Mouse (Mus musculus) mouse trophoblast stem cell (cell line): ENCODE results near the gene Tnrc6b.
"Not testable (repeated sequence)": the region's sequence is repeated elsewhere in the genome, so short reads cannot be mapped to it uniquely, and the experiment has no call there.

Source experiments
- in situ Hi-C, 2 experiments: fragments of 300-500 bp; cut with MseI, MboI; formaldehyde crosslinking; loops; 2 replicates in 1 of 2; 3 replicates in 1 of 2; pipeline ENCODE4 v1.15.1; 2025

Tnrc6b gene

GRCm38 (mm10) chr15:80910790-80911531 lies 199.8 kb downstream of the Tnrc6b start:
- in situ Hi-C loops, result no loop called here

DNA sequence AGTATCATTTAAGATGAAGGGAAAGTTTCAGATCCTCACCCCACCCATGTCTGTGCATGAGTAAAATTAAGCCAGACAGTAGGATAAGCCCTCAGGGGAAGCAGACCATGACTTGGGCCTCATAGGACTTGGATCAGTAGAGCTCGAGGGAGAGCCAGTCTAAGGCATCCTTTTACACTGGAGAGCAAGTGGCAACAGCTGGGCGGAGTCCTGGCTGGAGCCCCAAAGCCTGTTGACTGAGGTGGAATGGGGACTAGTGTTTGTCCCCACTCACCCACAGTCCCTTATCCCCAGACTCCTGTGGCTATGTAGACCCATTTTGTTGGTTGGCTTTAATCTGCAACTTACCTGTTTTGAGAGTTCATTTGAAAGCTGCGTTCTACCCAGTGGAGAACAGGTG lies 201.1 kb downstream of the Tnrc6b start:
- in situ Hi-C loops, result no loop called here

- in situ Hi-C loops, result no loop called here
These were observed 202.7 kb downstream of the Tnrc6b start for GRCm38 (mm10) chr15:80913803-80914202.

DNA sequence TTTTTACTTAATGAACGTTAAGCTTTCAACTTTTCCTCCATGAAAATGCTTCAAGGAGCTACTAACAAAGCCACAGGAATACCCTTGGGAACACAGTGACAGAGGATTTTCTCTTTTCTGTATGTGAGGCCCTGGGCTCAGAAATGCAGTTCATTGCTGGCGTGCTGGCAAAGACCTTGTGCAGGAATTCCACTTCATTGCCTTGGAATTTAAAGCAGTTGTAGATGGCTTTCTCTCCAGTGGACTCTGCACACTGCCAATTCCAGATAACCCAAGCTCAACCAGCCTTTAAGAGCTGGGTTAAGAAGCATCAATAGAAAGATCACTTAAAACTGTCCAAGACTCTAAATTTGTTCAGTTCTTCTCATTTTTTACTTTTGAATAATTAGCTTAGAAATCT lies 204.7 kb downstream of the Tnrc6b start:
- in situ Hi-C loops, result no loop called here

DNA sequence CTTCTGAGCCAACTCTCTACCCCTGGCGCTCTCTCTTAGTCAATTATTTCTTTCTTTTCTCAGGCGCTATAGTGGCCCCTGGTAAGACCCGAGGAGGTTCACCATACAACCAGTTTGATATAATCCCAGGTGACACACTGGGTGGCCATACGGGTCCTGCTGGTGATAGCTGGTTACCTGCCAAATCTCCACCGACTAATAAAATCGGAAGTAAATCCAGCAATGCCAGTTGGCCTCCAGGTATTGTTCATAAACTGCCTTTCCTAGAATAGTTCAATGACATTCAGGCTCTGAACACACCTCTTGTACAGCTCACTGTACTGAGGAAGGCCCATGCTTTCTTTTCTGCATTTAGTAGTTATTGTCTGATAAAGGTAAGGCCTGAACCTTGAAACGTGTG lies 205.5 kb downstream of the Tnrc6b start:
- in situ Hi-C loops, result no loop called here

DNA sequence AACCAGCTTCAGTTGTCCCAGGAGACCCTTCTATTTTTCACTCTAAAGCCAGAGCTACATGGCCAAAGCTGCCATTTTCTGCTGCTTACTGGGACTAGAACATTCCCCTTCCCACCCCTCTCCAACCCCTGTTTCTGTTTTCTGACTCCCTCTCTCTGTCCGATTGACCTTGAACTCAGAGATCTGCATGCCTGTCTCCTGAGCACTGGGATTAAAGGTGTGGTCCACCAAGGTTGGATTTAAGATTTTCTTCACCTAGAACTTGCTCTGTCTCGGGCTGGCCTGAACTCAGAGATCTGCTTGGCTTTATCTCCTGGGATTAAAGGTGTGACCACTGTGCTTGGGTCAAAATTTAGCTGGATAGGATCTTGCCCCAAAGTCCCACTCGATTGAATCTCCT lies 209.2 kb downstream of the Tnrc6b start:
- in situ Hi-C loops, result no loop called here

- in situ Hi-C loops, result no loop called here
These were observed 210.7 kb downstream of the Tnrc6b start for GRCm38 (mm10) chr15:80921781-80922180.

DNA sequence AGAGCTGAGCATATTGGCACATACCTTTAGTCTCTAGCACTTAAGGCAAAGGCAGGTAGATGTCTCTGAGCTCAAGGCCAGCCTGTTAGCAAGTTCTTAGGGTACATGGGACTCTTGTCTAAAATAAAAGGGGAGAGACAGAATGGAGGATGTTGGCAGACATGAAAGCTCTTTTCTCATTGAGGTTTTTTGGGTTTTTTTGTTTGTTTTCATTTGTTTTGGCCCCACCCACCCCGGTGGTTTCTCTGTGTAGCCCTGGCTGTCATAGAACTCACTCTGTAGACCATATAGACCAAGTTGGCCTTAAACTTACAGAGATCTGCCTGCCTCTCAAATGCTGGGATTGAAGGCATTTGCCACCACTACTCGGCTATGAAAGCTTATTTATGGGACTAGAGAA lies 213.1 kb downstream of the Tnrc6b start:
- in situ Hi-C loops, result no loop called here

DNA sequence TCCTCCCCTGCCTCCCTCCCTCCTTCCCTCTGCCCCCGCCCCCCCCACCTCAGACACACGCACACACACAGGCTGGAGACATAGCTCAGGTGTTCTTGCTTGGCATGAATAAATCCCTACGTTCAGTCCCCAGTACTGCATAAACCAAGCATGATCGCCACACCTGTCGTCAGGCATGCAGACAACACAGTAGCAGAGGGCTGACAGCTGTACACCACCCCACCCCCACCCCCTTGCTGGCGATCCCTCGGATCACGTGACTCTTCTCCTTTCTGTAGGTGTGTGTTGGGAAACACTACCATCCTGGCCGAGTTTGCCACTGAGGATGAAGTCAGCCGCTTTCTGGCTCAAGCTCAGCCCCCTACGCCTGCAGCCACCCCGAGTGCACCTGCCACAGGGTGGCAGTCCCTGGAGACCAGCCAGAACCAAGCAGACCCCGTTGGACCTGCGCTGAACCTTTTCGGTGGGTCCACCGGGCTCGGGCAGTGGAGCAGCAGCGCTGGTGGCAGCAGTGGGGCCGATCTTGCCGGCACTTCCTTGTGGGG lies 217.8 kb downstream of the Tnrc6b start:
- in situ Hi-C loops, result no loop called here

GRCm38 (mm10) chr15:80930048-80930571 lies 219.0 kb downstream of the Tnrc6b start:
- in situ Hi-C loops, result no loop called here

DNA sequence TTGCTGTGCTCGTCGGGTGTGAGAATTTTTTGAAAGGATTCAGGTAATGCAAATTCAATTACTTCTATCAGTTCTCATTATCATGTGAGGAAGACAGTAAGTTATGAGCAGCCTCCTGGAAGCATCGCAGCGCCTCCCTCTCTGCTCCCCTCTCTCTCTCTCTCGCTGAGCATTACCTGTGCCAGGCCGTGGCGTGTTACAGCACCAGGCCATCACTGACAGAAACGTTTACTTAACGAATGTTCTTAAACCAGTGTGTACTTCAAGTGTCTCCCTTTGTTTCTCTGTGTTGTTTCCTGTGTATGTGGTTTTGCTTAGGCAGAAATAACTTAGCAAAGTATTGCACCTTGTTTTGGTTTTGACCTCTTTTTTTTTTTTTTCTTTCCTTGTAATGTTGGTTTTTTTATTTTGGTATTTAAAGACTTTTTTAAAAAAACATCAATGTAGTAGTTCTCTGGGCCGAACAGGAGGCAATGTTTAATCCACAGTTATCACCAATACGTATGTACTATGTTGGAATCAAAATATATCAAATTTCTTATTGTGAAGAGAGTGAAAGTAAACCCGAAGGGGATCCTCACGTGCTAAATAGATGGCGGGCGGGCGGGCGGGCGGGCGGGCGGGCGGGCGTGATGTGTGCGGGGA lies 219.7 kb downstream of the Tnrc6b start:
- in situ Hi-C loops, result not testable (repeated sequence)

DNA sequence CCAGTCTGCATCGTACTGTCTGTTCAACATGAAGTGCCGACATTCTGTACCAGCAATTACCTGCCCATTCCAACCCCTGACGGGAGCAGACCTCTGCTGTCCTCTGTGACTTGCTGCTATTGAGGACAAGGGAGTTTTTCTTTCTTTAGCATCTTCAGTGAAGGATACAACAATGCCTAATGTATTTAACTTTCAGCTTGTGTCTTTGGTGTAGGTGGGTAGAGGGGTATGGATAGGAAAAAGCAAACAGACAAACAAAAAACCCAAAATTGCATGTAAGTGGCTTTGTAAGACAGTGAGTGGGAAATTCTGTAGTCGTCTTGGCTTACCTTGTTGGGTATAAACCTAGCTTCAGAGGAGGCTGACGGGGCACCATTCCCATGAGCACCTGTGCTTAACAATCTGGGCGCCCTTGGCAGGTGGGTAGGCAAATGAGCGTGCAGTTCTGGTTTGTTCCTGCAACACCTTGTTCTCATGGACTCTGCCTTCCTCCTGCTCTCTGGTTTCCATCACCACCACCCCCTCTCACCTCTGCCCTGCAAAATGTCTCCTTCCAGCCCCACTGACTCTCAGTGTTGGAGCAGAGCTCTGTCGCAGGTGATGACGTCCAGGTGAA lies 220.3 kb downstream of the Tnrc6b start:
- in situ Hi-C loops, result no loop called here

- in situ Hi-C loops, result no loop called here
These were observed 223.7 kb downstream of the Tnrc6b start for GRCm38 (mm10) chr15:80934841-80935240.

GRCm38 (mm10) chr15:80936686-80937085 lies 225.6 kb downstream of the Tnrc6b start:
- in situ Hi-C loops, result no loop called here

DNA sequence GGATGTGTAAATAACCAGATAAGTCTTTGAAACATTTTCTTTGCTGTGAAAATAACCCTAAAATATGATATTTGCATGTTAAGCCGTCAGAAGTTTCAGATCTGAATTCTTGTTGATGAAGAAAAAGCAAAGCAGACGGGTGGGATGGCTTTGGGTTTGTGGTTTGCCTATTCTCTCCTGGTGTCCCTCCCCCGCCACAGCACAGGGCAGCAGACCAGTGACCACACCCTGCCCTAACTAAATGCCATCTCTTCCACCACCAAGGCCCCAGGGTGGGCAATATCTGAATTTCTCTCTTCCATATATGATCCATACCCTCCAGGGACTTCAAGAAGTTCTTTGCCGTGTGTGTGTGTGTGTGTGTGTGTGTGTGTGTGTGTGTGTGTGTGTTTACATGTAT lies 227.5 kb downstream of the Tnrc6b start:
- in situ Hi-C loops, result no loop called here

DNA sequence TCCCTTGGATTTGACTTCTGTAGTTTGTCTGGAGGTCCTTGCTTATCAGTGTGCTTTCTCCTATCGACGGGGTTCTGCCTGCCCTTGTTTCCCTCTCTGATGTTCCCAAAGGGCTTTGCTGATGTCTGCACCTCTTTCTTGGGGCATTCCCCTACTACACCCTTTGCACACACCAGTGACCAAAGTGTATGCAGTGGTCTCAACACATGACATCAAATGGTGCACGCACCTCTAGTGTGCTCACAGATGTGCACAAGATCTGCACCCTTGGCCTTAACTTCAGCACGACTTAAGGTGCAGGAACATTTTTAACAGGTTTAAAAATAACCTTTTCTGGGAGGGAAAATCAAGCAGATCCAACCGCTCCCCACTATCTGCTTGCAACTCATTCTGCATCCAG lies 228.3 kb downstream of the Tnrc6b start:
- in situ Hi-C loops, result no loop called here

DNA sequence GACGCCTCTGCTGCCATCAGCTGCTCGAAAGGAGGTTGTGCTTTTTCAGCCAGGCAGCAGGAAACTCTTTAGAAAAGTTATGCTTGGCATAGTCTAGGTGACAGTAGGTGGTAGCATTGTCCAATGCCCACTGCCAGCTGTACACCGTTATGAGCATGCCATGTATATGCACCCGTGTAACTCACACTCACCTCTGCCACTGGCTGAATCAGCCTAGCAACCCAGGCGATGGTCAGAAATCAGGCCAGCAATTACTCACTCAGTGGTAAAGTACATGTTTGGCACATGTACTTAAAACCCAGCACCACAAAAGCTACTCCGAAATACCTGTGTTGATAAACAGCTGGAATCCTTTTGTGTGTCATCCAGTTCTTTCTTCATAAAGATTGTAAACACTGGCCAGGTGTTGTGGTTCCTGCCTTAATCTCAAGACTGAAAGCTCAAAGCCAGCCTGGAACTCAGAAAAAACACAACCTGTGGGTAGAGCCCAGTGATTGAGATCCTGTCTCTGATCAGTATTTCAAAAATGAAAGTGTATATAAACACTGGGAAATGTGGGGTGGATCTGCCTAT lies 230.4 kb downstream of the Tnrc6b start:
- in situ Hi-C loops, result loop anchor here in 1 of 2 experiments (10.0 kb wide), 1 partner anchor 237 kb away; no protein-coding TSS in a partner anchor

GRCm38 (mm10) chr15:80945851-80946250 lies 234.7 kb downstream of the Tnrc6b start:
- in situ Hi-C loops, result loop anchor here in 1 of 2 experiments (10.0 kb wide), 1 partner anchor 241 kb away; no protein-coding TSS in a partner anchor

DNA sequence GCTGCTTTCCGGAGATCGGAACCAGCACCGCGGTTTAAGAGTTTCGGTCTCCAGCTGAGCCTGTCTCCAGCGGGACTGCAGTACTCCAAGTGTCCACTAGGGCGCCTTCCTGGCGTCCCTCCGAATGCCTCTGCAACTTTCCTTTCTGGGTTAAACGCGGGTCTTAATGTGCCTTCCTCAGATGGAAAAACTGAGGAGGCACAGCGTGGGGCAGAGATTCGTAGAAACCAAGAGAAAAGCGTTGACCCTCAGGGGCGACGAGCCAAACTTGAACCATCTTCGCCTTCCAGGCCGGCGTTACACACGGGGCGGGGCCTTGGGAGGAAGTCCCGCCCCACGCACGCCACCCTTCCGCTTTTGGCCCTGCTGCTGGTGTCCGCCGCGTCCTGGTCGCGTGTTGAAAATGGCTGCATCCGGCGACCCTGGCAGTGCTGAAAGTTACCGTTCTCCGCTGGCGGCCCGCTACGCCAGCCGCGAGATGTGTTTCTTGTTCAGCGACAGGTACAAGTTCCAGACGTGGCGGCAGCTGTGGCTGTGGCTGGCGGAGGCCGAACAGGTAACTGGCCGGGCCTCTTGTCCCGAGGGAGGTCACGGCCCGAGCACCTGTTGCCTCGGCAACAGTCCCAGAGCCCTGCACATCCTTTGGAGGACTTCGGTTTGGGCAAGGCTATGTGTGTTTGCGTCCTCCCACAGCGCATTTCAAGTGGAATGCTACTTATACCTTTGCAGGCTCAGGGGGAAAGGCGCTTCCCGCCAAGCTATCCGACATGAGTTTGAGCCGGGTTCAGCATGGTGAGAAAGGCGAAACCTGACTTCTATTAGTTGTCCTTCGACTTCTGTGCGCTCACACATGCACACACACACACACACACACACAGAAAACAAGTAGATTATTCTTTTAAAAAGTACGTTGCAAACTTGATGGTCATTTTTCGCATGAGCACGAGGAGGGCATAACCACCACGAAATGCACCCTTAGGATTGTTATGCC lies 237.3 kb downstream of the Tnrc6b start, which contains the start of gene Adsl:
Gene Adsl (plus strand): TSS at position 346 of the 991 bp plus-strand sequence.
- in situ Hi-C loops, result loop anchor here in 1 of 2 experiments (10.0 kb wide), 1 partner anchor 244 kb away; no protein-coding TSS in a partner anchor

DNA sequence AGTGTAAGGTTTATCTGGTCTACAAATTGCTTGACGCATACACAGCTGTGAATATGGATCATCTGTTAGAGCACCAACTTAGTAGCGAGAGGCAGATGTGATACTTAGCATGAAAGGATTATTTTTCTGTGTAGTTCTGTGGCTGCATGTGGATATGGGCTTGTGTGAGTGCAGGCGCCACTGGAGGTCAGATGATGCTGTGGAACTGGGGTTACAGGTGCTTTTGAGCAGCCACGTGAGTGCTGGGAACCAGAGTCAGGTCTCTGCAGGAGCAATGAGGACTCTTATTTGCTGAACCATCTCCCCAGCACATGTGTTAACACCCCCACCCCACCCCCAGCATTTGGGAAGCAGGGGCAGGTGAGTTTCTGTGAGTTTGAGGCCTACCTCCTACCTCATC lies 238.3 kb downstream of the Tnrc6b start:
- in situ Hi-C loops, result loop anchor here in 1 of 2 experiments (10.0 kb wide), 1 partner anchor 245 kb away; no protein-coding TSS in a partner anchor
